Mouse (Mus musculus): ENCODE measurements around the gene Fez1.

Fez1 gene

DNA sequence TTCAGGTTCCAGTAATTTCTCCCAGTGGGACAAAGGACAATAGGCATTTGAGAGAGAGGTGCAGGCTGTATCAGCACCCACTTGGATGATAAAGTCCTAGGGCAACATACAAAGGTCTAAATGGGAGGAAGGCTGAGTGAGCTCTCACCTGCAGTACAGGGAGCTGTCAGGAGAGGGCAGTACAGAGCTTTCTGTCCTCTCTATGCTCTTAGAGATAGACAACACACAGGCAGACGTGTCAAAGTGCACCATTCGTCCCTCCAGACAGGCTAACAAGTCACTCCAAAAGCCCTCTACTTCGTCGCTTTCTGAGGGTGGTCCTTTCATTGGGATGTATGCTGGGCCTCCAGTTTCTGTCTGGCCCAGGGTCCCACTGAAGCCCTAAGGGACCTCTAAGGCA lies 68.9 kb downstream of the Fez1 start:
- peak in 1 of 2 experiments; percentile 2 for DNase-seq (ENCODE audit: low spot score in 2 of 2)

DNA sequence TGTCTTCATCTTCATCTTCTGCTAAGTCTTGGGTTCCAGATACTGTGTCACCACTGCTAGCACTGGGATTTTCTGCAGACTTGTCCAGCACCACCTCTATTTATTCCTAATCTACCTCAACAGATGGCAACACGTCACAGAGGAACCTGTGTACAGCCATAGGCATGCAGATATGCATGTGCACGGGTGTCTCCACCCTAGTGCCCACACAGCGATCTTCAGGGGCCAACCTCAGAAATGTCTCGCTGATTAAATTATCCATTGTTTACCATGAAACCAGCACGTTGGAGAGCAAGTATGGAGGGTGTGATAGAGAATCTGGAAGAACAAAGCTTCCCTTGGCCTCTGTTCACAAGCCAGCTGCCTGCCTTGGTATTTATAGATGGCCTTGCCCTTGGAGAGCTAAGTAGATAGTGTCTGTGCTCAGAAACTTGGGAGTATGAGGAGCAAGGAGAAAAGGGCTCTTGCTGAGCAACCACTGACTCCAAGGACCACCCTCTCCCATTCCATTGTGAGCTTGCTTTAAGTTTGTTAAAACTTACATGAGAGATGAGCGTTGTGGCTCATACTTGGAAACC lies 71.8 kb downstream of the Fez1 start:
- no peak for DNase-seq (ENCODE audit: low spot score in 2 of 2)

DNA sequence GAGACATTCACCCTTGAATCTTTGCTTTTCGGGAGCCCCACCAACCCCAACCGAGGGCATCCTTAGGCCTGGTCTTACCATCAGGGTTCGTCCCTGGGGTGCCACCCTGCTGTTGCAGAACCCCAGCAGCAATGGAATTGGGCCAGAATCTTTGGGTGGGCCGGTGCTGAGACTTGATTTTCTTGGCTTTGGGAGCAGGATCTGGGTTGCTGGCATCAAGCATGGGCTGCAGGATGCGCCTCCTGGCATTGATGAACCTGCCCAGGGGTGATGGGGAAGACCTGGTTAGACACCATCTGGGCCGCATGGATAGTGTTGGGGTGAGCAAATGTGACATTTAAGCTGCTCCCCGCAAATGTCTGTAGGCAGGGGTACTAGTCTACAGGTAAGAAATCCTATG lies 72.6 kb downstream of the Fez1 start:
- DNase-seq (ENCODE audit: low spot score in 2 of 2): no peak

DNA sequence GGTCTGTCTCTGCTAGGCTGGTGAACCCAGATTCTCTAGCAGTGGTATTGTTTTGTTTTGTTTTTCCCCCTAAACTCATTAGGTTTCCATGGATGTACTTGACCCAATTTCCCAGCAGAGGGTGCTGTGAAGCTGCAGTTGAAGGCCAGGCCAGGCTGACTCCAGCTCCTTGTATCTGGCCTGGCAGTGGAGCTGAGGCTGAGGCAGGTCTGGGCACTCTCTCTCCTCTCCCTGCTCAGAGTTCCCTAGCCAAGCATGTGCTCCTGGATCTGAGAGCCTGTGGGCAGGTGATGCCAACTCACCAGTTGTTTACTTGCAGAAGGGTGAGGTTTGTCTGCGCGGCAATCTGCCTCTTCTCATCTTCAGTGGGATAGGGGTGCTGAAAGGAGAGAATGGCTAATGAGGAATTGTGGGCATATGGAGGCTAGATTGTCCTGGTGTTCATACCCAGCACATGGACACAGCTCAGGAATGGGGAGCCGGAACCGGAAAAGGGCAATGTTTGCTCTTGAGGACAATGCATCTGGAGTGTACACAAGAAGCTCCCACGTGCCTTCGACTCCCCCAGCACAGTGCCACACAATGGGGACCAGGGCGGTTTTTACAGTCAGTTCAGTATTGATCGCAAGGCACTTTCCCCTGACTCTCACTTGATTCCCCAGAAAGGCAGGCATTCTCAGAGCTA lies 73.5 kb downstream of the Fez1 start:
- DNase-seq (ENCODE audit: low spot score in 2 of 2): no peak

DNA sequence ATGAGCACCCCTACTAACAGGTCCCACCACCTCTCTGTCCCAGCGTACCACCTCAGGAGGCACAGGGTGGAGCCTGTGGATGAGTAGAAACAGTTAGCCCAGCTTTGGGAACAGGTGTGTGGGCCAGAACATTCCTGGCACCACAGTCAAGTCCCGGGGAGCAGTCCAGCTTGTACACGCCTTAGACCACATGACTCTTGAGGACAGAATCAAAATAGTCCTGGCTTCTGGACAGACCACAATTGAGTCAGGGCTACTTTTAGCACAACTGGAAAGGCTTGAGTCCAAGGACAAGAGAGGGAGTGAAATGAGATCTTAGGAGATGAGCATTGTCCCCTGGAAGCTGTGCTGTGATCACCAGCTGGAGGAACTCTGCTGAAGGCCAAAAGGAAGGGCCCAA lies 76.9 kb downstream of the Fez1 start:
- DNase-seq (ENCODE audit: low spot score in 2 of 2): no peak

DNA sequence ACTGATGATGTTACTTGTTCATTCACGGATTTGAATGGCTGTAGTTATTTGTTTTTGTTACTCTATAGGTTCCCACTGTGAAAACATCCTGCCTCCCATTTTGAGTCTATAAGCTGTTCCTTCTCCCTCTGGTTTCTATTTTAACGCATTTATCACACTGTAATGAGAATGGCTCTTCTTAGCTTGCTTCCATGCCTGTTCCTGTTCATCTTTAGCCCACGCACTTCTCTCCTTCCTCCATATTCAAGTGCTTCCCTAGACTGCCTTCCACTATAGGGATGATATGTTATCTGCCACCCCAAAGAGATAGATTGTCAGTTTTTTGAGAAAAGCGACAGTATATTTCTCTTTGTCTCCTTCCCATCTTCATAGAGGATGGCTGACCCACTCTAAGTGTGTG lies 78.8 kb downstream of the Fez1 start:
- DNase-seq (ENCODE audit: low spot score in 2 of 2): no peak

DNA sequence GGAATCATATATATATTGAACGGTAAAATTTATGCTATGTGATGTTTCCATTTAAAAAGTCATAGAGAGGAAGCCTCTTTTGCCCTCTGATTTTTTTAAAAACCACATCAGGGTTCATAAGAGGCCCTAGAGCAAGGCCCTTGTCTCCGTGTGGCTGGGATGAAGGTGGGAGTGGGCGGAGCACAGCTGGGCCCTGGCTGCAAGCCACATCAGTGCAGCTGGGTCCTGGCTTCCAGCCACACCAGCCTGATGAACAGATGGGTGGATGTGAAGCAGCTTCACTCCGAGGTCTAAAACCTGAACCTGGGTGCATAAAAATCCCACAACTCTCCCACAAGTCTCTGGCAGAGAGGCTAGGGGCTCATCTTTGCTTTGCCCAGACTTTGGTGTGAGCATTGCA lies 83.8 kb downstream of the Fez1 start:
- DNase-seq (ENCODE audit: low spot score in 2 of 2): no peak

DNA sequence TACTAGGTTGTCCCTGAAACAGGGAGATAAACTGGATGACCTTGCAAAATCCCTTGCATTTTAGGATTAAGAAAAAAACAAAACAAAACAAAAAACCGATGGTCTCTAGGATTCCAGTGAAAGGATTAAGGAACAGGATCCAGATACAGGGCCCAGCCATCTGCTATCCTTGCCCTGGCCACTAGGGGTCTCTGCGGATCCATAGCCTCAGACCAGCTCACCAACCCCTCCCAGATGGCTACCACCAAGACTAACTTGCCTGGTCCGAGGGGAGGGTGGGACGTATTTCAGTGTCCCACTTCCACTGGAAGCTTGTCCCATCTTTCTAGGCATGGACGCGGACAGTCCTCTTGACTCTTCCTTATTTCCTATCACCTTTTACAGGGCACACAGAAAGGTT lies 94.7 kb downstream of the Fez1 start:
- peak; percentile 6 to 11 for DNase-seq (ENCODE audit: low spot score in 2 of 2)

DNA sequence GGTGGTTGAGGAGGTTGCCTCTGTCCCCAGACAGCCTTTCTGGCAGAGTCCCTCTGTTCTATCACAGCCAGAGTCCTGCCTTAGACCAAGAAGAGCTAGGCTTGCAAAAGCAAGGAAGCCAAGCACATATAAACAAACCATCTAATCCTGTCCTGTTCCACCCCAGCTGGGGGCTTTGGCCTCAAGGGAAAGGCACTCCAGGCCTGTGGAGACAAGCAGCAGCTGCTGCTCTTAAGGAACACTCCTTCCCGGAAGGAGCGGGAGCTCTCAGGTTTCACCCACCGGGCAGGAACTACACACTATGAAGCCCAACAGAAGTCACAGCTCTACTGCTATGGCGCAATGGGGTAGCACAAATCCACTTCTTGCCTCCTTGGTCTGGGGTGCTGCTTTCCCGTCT lies 95.3 kb downstream of the Fez1 start:
- DNase-seq (ENCODE audit: low spot score in 2 of 2): no peak

DNA sequence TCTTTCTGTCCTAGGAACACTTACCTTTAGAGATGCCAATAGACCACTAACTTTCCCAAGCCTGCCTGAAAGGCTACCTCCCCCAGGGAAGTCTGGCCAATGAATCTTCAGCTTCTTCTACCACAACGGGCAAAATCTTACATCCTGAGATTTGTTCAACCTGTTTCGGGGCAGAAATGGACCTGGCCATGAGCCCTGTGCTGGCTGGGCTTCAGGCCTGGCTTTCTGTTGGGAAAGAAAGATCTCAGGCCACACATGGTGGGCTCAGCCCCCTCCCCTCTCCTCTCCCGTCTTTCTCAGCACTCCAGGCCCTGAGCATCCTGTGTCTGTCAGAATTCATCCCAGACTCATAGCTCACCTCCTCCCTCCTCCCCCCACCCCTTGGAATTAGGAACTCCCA lies 96.9 kb downstream of the Fez1 start:
- no peak for DNase-seq (ENCODE audit: low spot score in 2 of 2)

DNA sequence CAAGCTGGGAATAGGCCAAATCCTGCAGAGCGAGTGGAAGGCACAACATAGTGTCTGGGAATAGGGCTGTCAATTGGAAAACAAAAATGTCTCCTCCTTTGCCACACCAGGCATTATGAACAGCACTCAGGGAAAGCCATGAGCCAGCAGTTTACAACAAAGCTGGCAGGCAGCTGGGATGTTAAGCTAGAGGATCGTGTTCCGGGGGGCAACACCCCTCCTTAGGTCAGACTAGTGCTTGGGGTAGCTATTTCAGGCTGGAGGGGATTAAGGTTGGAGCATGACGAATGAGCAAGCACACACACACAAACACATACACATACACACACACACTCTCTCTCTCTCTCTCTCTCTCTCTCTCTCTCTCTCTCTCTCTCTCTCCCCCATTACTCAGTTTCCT lies 97.8 kb downstream of the Fez1 start:
- no peak for DNase-seq (ENCODE audit: low spot score in 2 of 2)

DNA sequence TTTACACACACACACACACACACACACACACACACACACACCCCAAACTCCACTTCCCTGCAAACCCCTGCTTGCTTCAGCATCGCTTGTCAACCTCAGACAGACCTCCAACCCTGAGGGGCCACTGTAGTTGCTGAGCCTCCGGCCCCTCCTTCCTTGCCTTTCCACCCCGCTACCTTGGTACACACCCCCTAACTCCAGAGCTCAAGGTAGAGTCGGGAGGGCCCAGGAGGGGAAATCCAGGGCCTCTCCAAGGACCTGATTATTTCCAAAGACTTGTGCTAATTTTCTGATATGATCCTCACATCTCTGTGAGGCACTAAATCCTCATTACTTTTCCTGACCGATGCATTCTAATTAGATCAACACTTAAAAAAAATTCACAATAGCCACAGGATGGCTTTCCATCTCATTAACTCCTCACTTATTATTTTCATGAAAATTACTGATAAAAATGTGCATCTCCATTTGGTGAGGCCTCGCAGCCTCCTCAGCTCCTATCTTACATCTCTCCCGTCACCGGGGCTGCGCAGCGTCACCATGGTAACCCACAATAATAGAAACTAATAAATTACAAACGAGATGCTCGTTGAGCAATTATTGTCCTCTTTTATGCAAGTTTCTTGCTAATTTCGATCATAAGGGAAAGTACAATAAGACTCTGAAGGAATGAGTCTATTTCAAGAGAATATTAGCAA lies 100.2 kb downstream of the Fez1 start:
- no peak for DNase-seq (ENCODE audit: low spot score in 2 of 2)

DNA sequence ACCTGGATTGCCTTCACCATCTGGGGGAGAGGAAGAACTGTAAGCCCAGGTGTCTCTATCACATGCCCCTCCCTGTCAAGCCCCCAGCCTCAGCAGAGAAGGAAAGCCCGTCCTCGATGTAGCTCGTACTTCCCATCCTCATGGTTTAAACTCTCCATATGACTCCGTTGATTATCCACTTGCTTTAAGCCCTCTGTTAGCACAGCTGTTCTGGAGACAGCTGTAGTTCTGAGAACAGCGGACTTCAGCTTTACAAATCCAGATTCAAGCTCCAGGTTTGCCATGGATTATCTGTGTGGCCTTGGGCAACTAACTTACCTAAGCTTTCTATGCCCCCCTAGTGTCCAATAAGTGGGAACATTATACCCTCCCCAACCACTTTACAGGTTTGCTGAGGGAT lies 102.1 kb downstream of the Fez1 start:
- no peak for DNase-seq (ENCODE audit: low spot score in 2 of 2)

Measured in natural killer cell, adult 2 months (primary cell).